Mouse (Mus musculus) ovary, postnatal 36 days (tissue): ENCODE data around the gene P2ry6.

Source experiments
- DNase-seq: peaks from one replicate; pipeline ENCODE4 v3.0.0; 2022; ENCODE audit warnings: low spot score, mixed read lengths

The P2ry6 gene

DNA sequence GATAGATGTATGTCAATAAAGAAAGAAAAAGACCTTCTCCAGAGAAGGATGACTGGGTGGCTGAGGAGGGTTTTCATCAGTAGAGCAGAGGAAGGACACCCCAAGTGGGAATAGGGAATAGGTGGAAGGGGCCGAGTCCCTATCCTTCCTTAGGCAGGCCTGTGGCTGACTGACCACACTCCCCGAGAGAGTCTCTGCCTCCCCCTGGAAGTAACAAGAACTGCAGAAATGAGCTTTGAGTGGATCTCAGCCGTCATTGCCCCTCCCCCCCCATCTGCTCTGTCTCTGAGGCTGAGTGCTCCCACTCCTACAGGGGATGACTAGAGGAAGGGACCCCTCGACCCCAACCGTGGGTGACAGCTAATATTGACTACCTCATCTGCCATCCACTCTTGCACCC lies 33.3 kb downstream of the P2ry6 start:
- DNase-seq, result no peak

DNA sequence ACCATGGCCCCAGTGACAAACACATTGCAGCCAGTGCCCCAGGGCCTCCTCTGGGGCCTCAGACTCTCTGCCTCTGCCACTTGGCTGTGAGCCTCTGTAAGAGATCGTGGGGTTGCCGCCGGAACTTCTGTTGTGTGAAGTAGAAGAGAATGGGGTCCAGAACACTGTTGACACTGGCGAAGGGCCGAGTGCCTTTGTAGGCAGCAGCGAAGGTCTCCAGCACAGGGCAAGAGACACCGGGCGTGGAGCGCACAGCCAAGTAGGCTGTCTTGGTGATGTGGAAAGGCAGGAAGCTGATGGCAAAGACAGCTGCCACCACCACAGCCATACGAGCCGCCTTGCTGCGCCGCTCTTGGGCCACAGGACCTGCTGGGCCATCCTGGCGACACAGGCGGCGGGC lies 36.3 kb downstream of the P2ry6 start:
- DNase-seq, result no peak

DNA sequence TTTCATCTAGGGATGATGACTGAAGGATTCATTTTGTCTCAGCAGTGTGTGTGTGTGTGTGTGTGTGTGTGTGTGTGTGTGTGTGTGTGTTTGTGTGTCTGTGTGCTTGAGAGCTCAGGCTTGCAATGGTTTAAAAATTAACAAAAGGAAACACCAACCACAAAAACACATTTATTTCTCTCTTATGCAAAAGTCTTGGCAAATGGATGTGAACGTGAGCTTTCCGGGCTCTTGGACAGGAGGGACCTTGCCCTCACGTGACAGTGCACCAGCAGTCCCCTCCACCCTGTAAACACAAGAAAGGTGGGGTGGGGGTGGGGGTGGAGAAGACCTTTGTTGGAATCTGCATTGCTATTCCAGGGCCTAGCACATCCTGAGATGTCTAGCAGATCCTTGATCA lies 37.0 kb downstream of the P2ry6 start:
- DNase-seq, result no peak

DNA sequence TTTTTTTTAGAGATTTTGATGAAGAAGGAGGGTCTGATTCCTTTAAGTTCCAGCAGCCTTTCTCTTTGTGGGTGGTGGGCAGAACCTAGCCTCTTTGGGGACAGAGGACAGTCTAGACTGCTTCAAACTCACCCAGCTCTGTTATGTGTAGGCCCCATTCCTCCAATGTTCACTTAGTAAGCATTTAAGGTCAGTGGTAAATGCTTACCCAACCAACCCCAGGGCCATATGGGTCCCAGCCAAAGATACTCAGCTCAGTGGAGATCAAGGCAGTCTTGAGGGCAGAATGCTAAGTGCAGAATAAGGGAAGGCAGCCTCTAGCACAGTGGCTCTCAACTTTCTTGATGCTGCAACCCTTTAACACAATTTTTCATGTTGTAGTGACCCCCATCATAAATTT lies 40.9 kb downstream of the P2ry6 start:
- DNase-seq, result no peak

DNA sequence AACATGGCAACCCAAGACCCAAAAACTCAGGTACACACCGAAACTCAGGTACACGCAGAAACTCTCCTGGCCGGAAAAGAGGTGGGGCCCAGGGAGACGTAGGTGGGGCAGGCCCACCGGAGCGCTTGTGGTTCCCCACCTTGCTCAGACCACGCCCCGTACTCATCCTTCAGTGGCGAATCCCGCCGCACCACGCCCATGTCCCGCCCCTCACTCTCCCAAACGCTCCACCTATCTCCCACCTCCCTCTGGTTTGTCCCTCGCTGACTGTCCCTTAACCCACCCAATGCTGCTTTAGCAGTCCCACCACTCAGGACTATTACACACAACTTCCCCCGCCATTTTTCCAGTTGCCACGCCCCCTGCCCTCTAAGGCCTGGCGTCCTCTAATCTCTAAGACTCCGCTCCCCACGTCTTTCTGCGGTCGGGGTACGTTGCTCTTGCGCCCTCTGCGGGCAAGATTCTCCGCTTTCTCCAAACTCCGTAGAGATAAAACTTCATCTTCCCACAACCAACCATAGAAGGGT lies 41.9 kb downstream of the P2ry6 start:
- peak; percentile 90 for DNase-seq

DNA sequence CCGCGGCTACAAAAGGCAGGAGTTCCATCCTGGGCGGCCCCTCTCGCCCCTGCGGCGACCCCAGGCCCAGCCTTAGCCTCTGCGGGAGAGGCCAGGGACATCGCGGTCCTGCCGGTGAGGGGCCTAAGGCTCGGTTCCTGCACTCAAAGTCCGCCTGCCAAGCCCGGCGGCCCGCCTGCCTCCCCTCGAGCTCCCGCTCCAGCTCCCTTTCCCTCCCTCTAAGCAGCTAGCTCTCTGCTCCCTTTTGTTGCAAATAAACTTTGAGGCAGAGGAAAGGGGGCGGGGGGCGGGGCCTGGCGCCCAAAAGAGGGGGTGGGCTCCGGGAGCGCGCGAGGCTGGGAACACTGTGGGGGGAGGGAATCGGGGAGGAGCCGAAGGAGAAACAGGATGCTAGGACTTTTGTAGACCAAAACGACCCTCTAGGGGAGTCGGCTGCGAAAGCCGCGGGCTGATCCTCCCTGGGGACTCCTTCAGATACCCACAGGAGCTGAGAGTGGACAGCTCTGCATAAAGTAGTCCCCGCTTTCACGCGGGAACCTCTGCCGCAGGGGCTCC lies 42.4 kb downstream of the P2ry6 start, which contains the start of gene Arhgef17:
Arhgef17 (minus strand) TSS at position 182 of the 555 bp plus-strand sequence.
- DNase-seq, result peak; percentile 71

DNA sequence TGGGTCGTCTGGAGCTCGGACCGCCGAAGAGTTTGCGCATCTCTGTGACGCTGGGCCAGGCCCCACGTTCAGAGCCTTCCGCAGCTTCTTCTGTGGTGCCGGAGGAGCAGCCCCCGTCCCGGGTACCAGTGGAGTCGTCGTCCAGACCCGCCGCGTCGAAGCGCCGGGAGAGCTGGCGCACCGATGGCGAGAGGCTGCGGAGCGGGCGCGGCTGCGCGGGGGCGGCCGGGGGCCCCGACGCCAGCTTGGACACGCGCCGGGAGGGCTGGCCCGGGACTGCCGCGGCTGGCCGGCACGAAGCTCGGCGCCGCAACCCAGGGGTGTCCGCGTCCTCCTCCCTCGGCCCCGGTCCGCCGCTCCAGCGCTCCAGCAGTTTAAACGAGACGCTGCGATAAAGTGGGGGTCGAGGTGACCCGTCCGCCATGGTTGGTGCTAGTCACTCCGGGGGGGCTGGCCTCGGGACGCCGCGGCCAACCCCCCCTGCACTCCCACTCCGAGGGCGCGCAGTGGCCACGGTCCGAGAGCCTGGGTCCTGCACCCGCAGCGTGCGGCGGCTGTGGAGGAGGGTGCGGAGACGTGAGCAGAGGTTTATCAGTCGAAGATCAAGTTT lies 43.0 kb downstream of the P2ry6 start:
- peak; percentile 73 for DNase-seq

DNA sequence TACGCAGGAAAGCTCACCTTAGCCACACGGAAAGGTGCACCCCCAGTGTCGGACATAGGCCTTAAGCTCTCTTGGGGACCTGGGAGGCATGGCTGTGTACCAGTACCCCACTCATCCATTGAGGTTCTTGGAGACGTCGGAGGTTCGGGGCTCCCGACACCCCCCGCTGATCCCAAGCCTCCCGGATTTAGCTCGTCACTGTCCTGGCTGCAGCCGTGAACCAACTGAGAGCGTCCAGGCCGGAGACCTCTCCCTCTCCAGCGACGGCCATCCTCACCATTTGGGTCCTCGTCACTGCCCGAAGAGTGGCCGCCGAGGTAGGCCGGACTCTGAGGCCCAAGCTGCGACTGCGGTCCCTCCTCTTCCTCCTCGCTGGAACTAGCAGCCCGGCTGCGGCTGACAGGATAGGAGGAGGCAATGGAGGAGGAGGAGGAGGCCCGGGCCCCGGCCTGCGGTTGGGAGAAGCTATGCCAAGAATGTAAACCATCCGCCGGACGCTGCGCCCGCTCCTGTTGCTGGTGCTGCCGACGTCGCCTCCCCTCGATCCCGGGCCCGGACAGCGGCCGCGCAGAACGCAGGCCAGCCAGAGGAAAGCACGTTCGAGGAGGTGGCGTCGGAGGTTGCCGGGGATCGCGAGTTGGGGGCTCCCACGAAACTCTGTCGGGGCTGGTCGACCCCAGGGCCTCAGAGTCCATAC lies 43.7 kb downstream of the P2ry6 start:
- peak; percentile 81 for DNase-seq

DNA sequence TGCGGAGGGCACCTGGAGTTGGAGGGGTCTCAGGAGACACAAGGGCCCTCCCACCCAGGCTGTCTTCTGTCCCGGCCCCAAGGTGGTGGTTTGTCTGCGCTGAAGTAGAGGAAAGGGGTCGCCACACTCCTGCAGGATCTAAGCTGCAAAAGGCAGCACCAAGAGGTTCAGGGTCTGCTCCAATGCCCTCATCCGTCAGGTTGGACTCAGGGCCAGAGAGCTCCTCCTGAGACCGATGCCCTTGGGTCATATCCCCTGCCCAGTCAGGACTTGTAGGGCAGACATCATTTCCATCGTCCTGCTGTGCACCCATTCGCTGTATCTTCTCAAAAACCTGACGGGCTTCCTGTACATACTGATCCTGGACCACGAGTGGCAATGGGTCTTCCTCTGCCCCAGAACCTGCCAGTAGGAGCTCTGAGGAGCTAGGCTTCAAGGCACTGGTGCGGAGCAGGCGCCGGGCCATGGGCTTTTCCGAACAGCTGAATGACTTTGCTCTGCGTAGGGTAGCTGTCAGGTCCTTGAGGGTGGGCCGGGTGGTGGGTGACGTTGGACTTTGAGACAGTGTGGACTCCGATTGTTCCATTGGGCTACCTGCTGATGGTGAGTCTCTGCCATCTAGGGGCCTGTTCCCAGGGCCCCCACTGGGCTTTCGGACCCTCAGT lies 44.7 kb downstream of the P2ry6 start:
- DNase-seq, result no peak

DNA sequence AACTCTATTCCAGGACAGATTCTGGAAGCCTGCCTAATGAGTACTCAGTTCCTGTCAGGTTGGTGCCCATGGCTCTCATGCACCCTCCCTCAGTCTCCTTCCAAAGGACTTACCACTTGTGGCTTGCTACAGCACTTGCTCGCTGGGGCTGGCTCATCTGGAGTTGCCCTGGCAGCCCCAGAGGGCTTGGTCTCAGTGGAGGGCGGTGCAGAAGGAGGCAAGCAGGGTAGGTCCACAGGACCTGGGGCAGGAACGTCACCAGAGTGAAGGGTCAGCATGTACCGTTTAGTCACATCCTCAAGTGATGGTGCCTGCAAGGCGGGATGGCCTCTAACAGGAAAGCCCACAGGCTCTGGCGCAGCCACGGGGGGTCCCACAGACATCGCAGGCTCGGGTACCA lies 46.0 kb downstream of the P2ry6 start:
- DNase-seq, result no peak

DNA sequence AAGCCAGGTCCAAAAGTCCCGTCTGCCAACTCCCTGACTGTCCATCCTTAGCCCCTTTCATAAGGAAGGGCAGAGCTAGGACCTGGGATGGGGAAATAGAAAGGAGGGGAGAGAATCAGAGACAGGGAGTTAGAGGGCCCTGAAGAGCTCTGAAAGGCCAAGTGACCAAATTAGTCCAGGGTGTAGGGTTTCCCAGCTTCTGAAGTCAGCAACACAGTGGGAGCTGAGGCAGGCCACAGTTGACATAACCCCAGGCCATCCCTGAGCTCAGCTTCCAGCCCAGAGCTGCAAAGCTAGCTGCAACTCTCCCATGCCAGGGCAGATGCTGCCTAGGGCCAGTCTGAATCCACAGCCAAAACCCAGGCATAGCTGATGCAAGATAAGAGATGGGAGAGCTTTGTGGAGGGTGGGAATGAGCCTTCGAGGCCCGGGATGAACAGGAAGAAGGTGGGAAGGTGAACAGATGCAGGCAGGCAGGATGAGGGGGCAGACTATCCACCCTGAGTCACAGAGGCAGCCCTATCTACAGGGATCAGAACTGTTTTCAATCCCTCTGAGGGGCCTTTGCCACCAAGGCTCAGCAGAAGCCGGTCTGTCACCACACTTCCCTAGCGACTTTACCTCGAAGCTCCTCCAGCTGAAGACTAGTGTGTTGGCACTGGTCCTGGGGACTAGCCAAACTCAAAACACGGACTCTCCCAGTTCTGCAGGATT lies 47.0 kb downstream of the P2ry6 start:
- DNase-seq, result no peak

DNA sequence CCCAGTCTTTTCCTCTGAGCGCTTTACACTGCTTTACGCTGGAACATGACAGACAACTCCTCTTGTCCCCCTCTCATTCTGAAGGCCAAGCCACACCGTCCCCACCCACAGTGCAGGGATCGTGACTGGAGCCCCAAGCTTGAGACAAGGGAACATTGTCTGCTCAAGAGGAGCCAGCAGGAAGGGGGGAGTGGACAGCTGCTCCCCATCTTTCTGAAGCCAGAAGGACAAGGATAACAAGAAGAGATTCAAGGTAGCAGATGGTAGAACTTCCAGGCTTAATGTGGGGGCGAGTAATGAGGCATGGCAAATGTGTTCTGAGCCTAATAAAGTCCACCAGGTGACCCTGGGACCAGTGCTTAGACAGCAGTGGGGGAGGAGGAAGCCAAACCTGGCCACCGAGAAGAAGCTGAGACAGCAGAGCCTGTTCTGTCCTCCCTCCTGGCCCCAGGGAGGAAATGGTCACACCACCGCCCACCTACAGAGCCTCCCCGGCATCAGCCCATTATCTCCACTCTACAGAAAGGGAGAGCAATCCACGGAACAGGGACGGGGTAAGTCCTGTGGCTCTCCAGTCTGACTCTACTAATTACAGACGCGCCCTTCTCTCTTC lies 48.0 kb downstream of the P2ry6 start:
- no peak for DNase-seq

DNA sequence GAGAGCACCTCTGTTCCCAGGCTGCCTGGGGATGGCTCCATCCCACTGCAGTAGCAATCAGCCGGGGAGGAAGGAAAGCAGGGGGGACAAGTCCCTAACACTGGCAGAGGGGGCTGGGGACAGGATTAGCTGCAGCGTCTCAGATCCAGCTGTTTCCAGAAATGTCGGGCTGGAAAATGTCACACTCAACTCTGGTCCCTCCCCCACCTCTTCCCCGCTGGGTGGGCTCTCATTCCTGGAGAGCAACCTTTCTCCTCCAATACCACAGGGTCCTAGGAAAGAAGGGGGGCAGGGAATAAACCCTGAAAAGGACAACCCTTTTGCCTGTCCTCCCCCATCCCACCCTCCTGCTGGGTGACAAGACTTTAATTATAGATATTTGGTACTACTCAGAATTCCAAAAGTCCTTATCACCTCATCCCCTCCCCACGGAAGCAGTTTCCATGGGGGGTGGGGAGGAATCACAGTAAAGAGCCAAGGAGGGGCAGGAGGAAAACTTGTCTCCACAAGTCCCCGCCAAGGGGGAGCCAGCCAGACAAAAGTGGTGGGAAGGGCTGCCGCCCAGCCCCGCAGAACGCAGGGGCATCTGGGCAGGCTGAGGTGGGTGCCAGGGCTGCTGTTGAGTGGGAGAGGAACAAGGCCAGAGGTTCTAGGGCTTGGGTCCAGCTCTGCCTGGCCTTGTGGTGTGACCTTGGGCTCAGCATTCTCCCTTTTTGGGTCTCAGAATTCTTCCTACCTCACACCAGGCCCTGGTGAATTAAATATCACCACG lies 49.6 kb downstream of the P2ry6 start:
- DNase-seq, result peak; percentile 64

DNA sequence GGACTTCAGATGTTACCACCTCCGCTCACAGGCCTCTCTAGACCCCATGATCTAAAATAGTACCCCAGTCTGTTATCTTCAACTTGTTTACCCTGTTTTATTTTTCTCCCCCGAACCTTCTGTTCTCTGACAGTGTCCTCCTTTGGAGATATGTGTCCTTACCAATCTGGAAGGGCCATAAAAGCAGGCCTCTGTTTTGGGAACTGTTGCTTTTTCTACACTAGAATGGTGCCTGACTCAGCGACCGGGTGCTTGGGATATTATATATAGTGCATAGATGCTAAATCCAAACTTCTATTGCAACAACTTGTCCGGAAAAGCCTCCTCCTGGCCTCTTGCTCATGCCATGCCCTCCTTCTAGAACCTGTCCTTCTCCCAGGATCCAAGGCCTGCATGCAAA lies 50.2 kb downstream of the P2ry6 start:
- no peak for DNase-seq

DNA sequence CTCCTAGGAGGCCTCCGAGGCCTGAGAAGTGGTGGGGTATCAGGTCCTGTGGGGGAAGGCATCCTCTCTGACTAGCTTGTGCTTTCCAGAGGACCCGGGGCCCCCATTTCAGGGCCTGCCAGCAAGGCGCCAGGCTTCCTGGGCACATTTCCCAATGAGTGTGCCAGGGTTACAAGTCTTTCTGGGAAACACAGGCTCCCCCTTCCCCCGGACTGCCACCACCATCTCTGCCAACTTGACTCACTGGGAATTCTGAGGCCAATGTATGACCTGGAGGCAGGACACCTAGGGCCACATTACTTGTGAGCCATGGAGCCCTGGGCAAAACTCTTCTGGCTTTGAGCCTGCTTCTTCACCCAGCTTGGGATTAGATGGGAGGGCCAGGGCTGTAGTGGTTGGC lies 51.5 kb downstream of the P2ry6 start:
- peak; percentile 28 for DNase-seq

DNA sequence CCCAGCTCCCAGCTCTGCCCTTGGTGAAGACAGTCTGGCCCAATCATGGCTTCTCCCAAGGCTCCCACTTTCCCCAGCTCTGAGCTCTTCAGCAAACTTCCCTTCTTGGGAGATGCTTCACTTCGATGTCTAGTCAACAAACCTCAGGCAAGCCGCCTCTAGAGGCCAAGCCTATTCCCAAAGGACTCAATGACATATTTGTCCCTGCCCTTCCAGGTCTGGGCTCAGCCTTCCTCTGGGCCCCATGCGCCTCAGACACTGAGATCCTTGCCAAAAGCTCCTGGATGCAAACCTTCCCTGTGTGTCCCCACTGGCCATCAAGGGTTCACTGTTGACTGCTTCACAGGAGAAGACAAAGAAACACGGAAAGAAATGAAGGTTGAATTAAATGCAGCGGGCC lies 53.2 kb downstream of the P2ry6 start:
- DNase-seq, result no peak

DNA sequence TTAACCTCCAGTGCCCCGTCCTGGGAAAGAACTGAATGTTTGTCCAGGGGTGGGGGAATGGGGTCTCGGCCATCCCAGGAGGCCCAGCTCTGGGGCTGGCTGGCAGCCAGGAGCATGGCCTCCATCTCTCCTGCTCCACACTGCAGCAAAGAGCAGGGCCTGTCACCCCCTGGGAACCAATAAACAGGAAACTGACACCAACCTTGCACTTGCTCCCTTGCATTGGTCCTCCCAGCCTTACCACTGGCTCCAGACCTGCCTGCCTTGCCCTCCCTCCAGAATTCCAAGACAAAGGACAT lies 54.7 kb downstream of the P2ry6 start:
- DNase-seq, result no peak

DNA sequence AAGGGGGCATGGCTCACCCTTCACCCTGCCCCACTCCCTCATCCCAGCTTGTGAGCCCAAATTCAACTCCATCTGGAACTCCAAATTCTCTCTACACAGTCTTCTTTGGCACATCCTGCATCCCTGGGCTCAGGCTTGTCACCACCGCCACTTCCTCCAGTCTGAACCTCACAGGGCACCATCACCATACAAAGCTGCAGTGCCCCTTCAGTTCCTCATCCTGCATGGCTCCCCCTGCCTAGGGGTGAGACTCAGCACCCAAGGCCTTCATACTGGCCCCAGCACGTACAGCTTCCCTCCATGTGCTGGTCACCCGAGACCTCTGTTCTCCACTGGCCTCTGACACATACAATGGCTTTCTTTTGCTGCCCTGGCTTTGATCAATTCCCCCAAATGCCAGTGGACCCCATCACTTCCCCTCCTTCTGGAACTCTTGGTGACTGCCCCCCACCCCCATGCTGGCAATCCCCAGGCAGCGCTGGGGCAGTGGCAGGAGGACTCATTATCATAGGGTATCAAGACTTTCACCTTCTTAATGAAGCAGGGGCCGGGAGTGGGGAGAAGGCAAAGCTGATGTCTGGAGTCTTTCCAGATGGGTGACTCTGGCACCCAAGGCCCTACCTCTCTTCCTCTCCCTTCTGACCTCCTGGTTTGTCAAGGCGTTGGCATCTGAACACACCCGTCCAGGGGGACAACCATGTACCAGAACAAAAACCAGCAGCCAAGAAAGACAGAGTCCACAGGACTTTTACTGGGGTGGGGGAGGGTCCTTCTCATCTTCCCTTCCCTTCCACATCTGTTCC lies 55.2 kb downstream of the P2ry6 start:
- no peak for DNase-seq

DNA sequence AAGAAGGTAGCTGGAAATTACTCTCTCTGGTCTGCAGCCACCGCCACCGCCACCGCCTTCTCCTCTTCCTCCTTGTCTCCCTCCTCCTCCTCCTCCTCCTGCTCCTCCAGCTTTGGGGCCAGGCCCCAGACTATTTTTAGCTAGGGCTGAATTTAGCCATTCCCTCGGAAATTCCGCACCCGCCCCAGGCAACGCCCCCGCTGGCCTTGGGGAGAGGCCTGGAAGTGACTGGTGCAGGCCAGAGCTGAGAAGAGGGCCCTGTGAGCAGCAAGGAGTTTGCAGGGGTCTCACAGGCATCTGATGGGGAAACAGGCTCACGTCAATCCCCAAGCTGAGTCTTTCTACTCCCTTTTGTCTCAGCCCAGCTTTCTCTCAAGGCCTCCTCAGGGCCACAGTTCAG lies 56.3 kb downstream of the P2ry6 start:
- peak; percentile 79 for DNase-seq

DNA sequence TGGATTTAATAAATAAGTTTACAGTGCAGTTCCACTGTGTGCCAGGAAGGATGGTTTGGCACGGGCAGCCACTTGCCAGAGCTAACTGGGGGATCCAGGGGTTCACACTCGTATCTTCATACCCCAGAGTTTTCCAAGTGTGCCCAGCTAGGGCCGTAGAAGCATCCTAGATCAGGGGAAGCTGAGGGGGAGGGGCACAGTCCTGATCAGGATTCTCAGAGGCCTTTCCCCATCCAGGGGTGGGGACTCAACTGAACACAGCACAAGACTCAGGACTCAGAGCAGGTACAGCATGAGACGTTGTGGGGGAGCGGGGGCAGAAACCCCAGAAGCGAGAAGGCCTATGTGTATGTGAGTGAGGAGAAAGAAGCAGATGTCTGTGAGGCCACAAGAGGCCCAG lies 56.7 kb downstream of the P2ry6 start:
- no peak for DNase-seq
